Mouse (Mus musculus) monocyte, adult 2 months (primary cell): ENCODE data around the gene Esp16.
"Not testable (repeated sequence)": the region's sequence is repeated elsewhere in the genome, so short reads cannot be mapped to it uniquely, and the experiment has no call there.

Experiments used
- DNase-seq, 2 experiments: peaks; one replicate each; pipeline ENCODE4 v3.0.0; 2022; ENCODE audit warnings: low spot score in 2 of 2, low read depth in 1 of 2

The Esp16 gene

GRCm38 (mm10) chr17:39535842-39536241 lies at the start of gene Esp16:
Esp16 (plus strand) TSS chr17:39536142.
- not testable (repeated sequence) for DNase-seq

GRCm38 (mm10) chr17:39498043-39498442 lies 37.9 kb upstream of the Esp16 start:
- not testable (repeated sequence) for DNase-seq
